Mouse (Mus musculus) heart, embryonic 11.5 days (tissue): Measurements from ENCODE around the gene Mfsd1. TPM values are rescaled to one million over a fixed set of nuclear protein-coding genes. Genes with fewer than 3 reads are reported as not detected.

ENCODE experiments used
- ATAC-seq: fragments of 200-750 bp; cut with Nextera tagmentation; replicated peaks from 2 replicates; pipeline ENCODE4 v1.8.0; 2017; ENCODE audit warnings: moderate library complexity; ENCODE audit not compliant: insufficient number of reproducible peaks, low FRiP score, low TSS enrichment
- H3K27ac ChIP-seq: fragments of 300-500 bp; sonication (generic); 2 replicates; pipeline ENCODE4 v1.5.1; 2014; ENCODE audit warnings: mild to moderate bottlenecking, low read depth, low read length
- H3K27me3 ChIP-seq: fragments of 300-500 bp; sonication (generic); 2 replicates; pipeline ENCODE4 v1.6.1; 2014; ENCODE audit warnings: mild to moderate bottlenecking, low read length, mixed read lengths; ENCODE audit not compliant: control insufficient read depth, insufficient read depth
- H3K36me3 ChIP-seq: fragments of 300-500 bp; sonication (generic); 2 replicates; pipeline ENCODE4 v1.6.1; 2014; ENCODE audit warnings: mild to moderate bottlenecking, low read length, moderate library complexity, mixed read lengths; ENCODE audit not compliant: control insufficient read depth, insufficient read depth
- H3K4me1 ChIP-seq: fragments of 300-500 bp; sonication (generic); 2 replicates; pipeline ENCODE4 v1.6.1; 2014; ENCODE audit warnings: low read length; ENCODE audit not compliant: control insufficient read depth, insufficient read depth
- H3K4me2 ChIP-seq: fragments of 300-500 bp; sonication (generic); 2 replicates; pipeline ENCODE4 v1.6.1; 2014; ENCODE audit warnings: mild to moderate bottlenecking, moderate library complexity
- H3K4me3 ChIP-seq: fragments of 300-500 bp; sonication (generic); 2 replicates; pipeline ENCODE4 v1.5.1; 2014; ENCODE audit warnings: low read depth, low read length
- H3K9ac ChIP-seq: fragments of 300-500 bp; sonication (generic); 2 replicates; pipeline ENCODE4 v1.6.1; 2014; ENCODE audit warnings: mild to moderate bottlenecking, low read depth, low read length, moderate library complexity
- H3K9me3 ChIP-seq: fragments of 300-500 bp; sonication (generic); replicated peaks from 2 replicates; pipeline ENCODE4 v1.6.1; 2016; ENCODE audit warnings: low read length; ENCODE audit not compliant: control insufficient read depth
- WGBS: fragments of 180-500 bp; shearing (Covaris S2); extraction: QIAGEN DNeasy Blood & Tissue Kit; methylation state at CpG from one replicate; pipeline ENCODE4 v1.1.7; 2014; ENCODE audit not compliant: insufficient replicate concordance; 5-methylcytosine and 5-hydroxymethylcytosine counted together
- polyA plus RNA-seq: library from polyadenylated mRNA; unstranded; fragments of >200 nt; fragmentation: Nextera tagmentation; extraction: Ambion mirVana; gene quantifications from 2 replicates; pipeline ENCODE4 v1.2.1, GENCODE M21; 2014

The Mfsd1 gene
- 43.1 and 55.5 TPM in 2 replicates for polyA plus RNA-seq

DNA sequence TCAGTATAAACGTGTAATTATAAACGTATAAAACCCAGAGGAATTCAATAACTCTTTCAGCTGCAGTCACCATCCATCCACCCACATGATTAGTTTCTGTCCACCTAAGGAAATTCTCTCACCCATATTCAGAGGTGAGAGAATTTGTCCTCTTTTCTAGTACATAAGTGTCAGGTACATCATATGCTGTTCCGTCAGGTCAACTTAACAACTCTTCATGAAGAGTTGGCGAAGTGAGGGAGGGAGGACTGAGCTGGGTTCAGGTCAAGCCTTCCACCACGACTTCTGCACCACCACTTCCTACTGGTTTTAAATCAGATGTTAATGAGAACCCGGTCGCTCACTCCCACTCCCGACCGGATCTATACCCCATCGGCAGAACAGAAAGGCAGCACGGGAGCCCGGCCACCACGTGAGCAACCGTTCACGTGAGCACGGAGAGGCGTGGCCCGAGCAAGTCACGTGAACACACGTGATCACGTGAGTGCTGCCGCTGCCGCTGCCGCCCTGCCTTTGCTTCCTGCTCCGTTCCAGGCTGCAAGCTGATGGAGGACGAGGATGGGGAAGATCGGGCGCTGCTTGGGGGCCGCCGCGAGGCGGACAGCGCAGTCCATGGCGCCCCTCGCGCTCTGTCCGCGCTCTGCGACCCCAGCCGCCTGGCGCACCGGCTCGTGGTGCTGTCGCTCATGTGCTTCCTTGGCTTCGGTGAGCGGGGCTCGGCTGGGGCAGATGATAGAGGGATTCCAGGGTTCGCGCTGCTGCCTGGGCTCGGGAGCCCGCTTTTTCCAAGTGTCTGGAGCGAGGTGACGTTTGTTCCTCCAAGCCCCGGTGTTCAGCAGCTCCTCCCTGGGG, at the start of gene Mfsd1:
Gene Mfsd1, plus strand, starts transcription at position 469 of the 852 bp plus-strand sequence.
- Histone ChIP-seq H3K9me3 (no peaks in the 10 kb centered on the region), H3K27ac (no peak within 1 kb of the TSS), H3K4me1 (peaks cover 5% of the 10 kb centered on the region; the same call in 1 of the 2 replicates), H3K4me3 (peak within 1 kb of the TSS; percentile 70), H3K9ac (peak within 1 kb of the TSS; percentile 79), H3K4me2 (peak within 1 kb of the TSS; percentile 89), H3K36me3 (peaks cover 4% of the 10 kb centered on the region; the same call in 1 of the 2 replicates), H3K27me3 (no peaks in the 10 kb centered on the region)
- 4% methylated on average over 54 of the region's 54 CpGs for WGBS
- ATAC-seq = peak; percentile 84

DNA sequence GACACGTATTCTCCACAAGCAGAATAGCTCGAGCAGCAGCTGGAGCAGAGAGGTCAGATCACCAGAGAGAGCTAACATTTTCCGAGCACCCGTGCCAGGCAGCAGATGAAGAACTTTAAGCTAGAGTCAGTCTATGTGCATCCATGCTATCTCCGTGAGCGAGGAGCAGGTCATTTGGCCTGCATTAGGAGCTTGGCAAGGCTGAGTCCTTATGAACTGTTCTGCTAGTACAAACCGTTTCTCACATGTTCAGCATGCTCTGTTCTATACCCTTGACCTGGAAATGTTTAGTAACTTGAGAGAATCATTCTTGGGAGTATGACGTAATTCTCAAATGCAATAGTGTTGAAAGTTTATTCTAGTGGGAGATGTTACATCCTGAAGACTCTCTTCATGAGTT, 38.9 kb upstream of the Mfsd1 start:
- Histone ChIP-seq H3K36me3 (no peaks in the 10 kb centered on the region), H3K4me2 (no peak overlapping the region), H3K4me1 (no peaks in the 10 kb centered on the region), H3K27me3 (no peaks in the 10 kb centered on the region), H3K9me3 (no peaks in the 10 kb centered on the region), H3K4me3 (no peak overlapping the region), H3K27ac (no peak overlapping the region), H3K9ac (no peak overlapping the region)
- ATAC-seq = no peak
- WGBS = 68% methylated on average over 8 of the region's 8 CpGs

DNA sequence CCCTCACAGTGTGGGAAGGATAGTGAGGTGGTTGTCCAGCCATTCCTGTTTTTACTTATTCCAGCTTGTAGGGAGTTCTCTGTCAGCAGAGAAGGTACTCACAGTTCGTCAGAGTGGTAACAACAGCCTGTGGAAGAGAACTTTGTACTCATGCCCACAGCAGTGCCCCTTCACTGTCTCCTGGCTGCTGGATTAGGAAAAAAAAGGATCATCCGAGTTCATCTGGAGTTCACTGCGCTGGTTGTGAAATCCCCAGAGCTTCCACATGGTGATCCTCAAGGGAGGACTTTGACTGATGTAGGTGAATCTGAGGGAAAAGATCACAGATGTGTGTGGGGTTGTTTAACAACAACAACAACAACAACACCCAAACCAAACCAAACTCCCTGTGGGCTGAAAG, 31.3 kb upstream of the Mfsd1 start:
- ATAC-seq = no peak

DNA sequence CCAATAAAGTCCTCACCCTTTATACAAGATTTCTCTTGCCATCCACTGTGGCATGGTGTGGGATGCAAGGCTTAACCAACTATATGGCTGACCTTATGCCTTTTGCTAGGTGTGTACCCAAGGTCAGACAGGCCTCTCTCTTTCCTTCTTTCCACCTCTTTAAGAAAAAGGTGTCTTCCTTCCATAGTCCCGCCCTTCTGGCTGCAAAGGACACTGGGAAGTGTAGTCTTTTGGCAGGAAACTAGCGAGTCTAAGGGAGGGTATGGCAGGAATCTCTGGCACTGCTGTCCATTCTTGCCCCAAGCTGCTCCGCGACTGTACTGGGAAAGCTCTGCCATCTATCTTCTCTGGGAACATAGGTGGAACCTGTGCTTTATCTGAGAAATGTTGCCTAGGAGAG, 29.3 kb upstream of the Mfsd1 start:
- no peak for ATAC-seq
- Histone ChIP-seq H3K27ac (no peak overlapping the region), H3K9ac (no peak overlapping the region), H3K27me3 (no peaks in the 10 kb centered on the region), H3K4me3 (no peak overlapping the region), H3K4me2 (no peak overlapping the region; the same call in 1 of the 2 replicates), H3K9me3 (no peaks in the 10 kb centered on the region), H3K36me3 (no peaks in the 10 kb centered on the region), H3K4me1 (no peaks in the 10 kb centered on the region)
- WGBS = 33% methylated on average over 4 of the region's 4 CpGs

More for the DNA sequence above, 31.3 kb upstream of the Mfsd1 start:
- no peak overlapping the region for H3K9ac ChIP-seq
- H3K4me1 ChIP-seq = no peaks in the 10 kb centered on the region
- H3K4me2 ChIP-seq = no peak overlapping the region
- no peak overlapping the region for H3K27ac ChIP-seq
- H3K27me3 ChIP-seq = no peaks in the 10 kb centered on the region
- no peaks in the 10 kb centered on the region for H3K36me3 ChIP-seq
- H3K9me3 ChIP-seq = no peaks in the 10 kb centered on the region
- 60% methylated on average over 3 of the region's 3 CpGs for WGBS
- H3K4me3 ChIP-seq = no peak overlapping the region

DNA sequence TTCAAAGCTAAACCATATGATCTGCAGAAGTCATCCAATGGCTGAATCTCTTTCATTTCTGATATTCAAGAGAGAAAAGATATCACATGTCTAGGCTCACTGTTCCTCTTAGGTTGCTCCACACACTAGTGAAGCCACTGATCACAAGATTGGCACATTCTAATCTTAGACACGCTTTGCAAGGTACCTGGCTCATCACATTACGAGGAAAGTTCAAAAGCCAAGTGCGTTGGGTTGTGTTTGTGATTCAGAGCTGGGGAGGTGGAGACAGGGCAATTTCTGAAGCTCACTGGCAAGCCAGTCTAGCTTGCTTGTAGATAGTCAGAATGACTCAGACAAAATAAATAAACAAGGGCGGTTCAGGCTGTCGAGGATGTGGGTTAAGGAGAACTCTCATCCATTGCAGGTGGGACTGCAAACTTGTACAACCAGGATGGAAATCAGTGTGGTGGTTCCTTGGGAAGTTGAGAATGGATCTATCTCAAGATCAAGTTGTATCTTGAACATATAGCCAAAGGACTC, 28.6 kb upstream of the Mfsd1 start:
- no peak for ATAC-seq
- no peak overlapping the region for H3K27ac ChIP-seq
- H3K36me3 ChIP-seq = no peaks in the 10 kb centered on the region
- H3K4me2 ChIP-seq = no peak overlapping the region
- H3K4me1 ChIP-seq = no peaks in the 10 kb centered on the region
- WGBS = 70% methylated on average over 5 of the region's 5 CpGs
- no peak overlapping the region for H3K9ac ChIP-seq
- H3K27me3 ChIP-seq = no peaks in the 10 kb centered on the region
- H3K9me3 ChIP-seq = no peaks in the 10 kb centered on the region
- H3K4me3 ChIP-seq = no peak overlapping the region

DNA sequence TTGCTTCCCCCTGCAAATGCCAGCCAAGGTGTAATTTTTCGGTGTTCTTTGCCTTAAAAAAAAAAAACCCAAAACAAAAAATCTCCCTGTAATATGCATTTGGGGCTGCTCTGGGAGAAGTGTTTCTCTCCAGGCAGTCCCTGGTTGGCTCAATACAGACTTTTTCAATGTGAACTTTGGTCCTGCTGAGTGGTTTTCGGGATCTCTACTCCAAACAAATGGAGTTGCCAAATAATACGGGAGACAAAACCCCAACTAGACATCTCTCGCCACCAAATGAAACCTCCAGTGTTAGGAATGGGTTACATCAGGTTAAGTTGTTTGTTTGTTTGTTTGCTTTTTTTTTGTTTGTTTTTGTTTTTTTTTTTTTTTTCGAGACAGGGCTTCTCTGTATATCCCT, 27.3 kb upstream of the Mfsd1 start:
- 78% methylated on average over 5 of the region's 5 CpGs for WGBS
- Histone ChIP-seq H3K27me3 (no peaks in the 10 kb centered on the region), H3K9me3 (no peaks in the 10 kb centered on the region), H3K4me3 (no peak overlapping the region), H3K4me2 (no peak overlapping the region), H3K36me3 (no peaks in the 10 kb centered on the region), H3K4me1 (no peaks in the 10 kb centered on the region), H3K9ac (no peak overlapping the region), H3K27ac (no peak overlapping the region)
- ATAC-seq = no peak

DNA sequence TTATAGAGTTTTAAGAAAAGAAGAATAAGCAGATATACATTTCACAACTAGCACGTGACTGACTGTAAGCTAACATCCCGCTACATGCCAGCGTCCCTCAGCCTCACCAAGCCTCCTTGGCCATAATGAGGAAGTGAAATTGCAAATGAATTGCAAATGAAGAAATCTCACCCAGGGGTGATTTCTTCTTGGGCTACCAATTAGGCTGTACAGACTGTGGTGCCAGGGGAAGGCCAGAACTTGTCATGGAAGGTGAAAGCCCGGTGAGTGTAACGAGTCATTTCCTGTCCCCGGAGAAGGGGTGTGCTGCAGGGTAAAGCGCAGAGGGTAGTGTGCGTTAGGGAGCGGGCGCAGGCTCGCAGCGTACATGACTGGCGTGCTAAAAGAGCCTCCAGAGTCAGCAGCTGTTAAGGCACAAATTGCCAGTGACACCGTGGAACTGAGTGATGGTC, 25.3 kb upstream of the Mfsd1 start:
- Histone ChIP-seq H3K4me3 (no peak overlapping the region), H3K9me3 (no peaks in the 10 kb centered on the region), H3K4me2 (no peak overlapping the region), H3K27me3 (no peaks in the 10 kb centered on the region), H3K36me3 (no peaks in the 10 kb centered on the region), H3K4me1 (no peaks in the 10 kb centered on the region), H3K27ac (no peak overlapping the region), H3K9ac (no peak overlapping the region)
- 52% methylated on average over 14 of the region's 14 CpGs for WGBS
- ATAC-seq = no peak

DNA sequence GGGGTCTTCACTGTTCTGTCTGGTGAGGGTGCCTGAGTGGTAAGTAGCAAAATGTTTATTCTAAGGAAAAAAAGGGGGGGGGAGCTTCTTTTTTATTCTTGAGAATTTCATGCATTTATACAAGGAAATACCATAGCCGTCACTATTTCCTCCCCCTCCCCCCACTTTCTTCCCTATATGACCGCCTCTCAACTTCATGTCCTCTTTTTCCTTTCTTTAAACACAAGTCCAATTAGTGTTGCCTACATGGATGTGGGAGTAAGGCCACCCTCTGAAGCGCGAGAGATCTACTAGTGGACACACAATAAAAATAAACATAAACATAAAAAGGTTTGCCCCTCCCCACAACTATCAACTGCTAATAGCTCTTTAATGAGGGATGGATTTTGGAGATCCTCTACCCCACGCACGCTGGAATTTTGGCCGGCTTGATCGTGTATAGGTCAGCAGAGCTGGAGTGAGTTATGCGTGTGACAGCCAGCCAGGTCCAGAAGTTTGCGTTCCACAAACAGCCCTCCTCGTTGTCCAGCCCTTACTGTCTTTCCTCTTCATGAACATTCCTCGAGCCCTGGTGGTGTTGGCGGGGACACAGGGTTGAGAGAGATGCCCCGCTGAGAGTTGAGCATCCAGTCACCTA, 24.7 kb upstream of the Mfsd1 start:
- H3K4me3 ChIP-seq = no peak overlapping the region
- H3K36me3 ChIP-seq = no peaks in the 10 kb centered on the region
- H3K9ac ChIP-seq = no peak overlapping the region
- H3K4me2 ChIP-seq = no peak overlapping the region
- H3K27me3 ChIP-seq = no peaks in the 10 kb centered on the region
- 80% methylated on average over 14 of the region's 14 CpGs for WGBS
- no peaks in the 10 kb centered on the region for H3K4me1 ChIP-seq
- ATAC-seq = no peak
- no peaks in the 10 kb centered on the region for H3K9me3 ChIP-seq
- no peak overlapping the region for H3K27ac ChIP-seq
